Mouse (Mus musculus) adrenal gland, adult 18-20 months (tissue): ENCODE measurements around the gene Cast. TPM values are rescaled to one million over a fixed set of nuclear protein-coding genes. Genes with fewer than 3 reads are reported as not detected.

Experiments
- DNase-seq, 2 experiments: peaks; one replicate each; pipeline ENCODE4 v3.0.0; 2021 to 2022; ENCODE audit warnings: low spot score in 2 of 2
- total RNA-seq, 2 experiments: library from RNA; stranded (reverse); gene quantifications; 1 replicate in 1 of 2; 2 replicates in 1 of 2; pipeline ENCODE4 v1.2.3; 2021

Gene Cast
- total RNA-seq, 2 experiments from 2014 or later: 64.2 to 75.1 TPM

DNA sequence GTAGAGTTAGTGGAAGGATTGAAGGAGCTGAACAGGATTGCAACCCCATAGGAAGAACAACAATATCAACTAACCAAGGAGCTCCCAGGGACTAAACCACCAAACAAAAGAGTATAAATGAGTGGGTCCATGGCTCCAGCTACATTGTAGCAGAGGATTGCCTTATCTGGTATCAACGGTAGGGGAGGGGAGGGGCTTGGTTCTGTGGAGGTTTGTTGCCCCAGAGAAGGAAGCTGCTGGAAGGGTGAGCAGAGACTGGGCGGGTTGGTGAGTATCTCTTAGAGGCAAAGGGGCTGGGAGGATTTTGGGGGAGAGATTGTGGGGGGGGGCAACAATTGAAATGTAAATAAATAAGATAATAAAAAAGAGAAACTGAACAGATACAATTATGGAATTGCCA is 89.6 kb downstream of the Cast start:
- DNase-seq: no peak

DNA sequence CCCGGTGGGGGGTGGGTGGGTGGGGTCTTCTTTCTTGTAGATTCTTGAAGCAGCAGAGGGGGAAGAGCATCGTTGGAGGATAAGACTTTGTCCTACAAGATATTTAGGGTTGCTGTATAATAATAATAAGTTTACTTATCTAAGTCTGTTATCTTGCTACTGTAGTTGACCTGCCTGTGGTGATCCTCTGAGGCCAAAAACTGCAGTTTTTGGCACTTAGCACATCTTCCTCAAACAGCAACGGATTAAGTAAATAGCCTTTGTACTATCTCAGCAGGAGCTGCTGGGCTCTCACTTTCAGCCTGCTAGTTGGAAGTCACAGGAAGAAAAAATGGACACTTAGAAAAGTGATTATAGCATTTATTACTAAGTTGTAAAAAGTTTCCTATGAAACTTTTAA is 112.4 kb downstream of the Cast start:
- no peak for DNase-seq

DNA sequence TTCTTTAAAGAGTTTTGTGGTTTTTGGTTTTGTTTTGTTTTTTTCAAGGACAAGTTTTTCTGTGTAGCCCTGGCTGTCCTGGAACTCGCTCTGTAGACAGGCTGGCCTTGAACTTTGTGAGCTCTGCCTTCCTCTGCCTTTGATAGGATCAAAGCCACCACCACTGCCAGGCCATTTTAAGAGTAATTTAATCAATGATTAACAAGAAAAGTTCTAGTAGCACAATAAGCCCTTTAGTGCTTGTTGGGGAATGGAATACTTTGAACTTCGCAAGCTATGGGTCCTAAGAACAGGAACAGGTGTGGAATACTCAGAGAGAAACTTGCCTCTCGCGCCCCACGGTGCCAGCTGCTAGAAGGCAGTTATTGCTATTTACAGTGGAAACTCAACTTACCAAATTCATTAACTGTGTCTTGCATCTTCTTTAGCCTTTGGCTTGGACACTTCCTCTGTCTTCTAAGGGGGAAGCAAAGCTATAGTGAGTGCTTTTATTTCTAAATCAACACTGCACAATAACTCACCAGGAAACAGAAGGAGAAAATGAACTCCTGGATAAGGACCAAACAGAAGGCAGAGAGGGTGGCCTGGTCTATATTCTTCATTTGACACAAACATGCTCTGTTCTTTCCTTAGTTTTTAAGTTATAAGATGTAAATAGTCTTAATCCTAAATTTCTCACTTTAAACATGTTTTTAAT is 113.0 kb downstream of the Cast start:
- DNase-seq: peak in 1 of 2 experiments; percentile 6

Other genes with a start within 250 kb of the Cast start
- 10 to 100 TPM; 60.2 to 69.8 TPM for gene Erap1, start 169.2 kb downstream of the Cast start, total RNA-seq